Mouse (Mus musculus) C2C12 (cell line): Measurements from ENCODE around the gene Irx5.

Source experiments
- CTCF ChIP-seq: IDR thresholded peaks from one replicate; pipeline ENCODE4 v1.5.1; 2011; ENCODE audit not compliant: control insufficient read depth, insufficient read depth, insufficient read length
- MAX ChIP-seq: IDR thresholded peaks from one replicate; pipeline ENCODE4 v1.6.1; 2011; ENCODE audit warnings: mild to moderate bottlenecking, control low read depth
- MYOG ChIP-seq: IDR thresholded peaks from one replicate; pipeline ENCODE4 v1.6.1; 2011; ENCODE audit not compliant: control insufficient read depth, insufficient read length; ENCODE audit errors: extremely low read depth
- USF1 ChIP-seq: IDR thresholded peaks from one replicate; pipeline ENCODE4 v1.6.1; 2011; ENCODE audit warnings: low read depth, mild to moderate bottlenecking, control low read depth, moderate library complexity

GRCm38 (mm10) chr8:92363217-92364147, 6.1 kb downstream of the Irx5 start:
- TF ChIP-seq CTCF (no peak), MYOG (no peak), USF1 (no peak), MAX (no peak)
